Mouse (Mus musculus) lung, embryonic 14.5 days (tissue): ENCODE results near the gene Ndel1. TPM values are rescaled to one million over a fixed set of nuclear protein-coding genes. Genes with fewer than 3 reads are reported as not detected.

Experiments
- ATAC-seq: fragments of 200-750 bp; cut with Nextera tagmentation; 2 replicates; pipeline ENCODE4 v1.8.0; 2017; ENCODE audit warnings: mild to moderate bottlenecking, moderate TSS enrichment, moderate library complexity; ENCODE audit not compliant: insufficient read depth
- DNase-seq: peaks from one replicate; pipeline ENCODE4 v3.0.0-alpha.2; 2015
- H3K27ac ChIP-seq: fragments of 300-500 bp; sonication (generic); 2 replicates; pipeline ENCODE4 v1.5.1; 2014; ENCODE audit warnings: low read depth, mild to moderate bottlenecking, moderate library complexity
- H3K27me3 ChIP-seq: fragments of 300-500 bp; sonication (generic); 2 replicates; pipeline ENCODE4 v1.6.1; 2014; ENCODE audit warnings: low read length, control low read depth; ENCODE audit not compliant: insufficient read depth
- H3K36me3 ChIP-seq: fragments of 300-500 bp; sonication (generic); 2 replicates; pipeline ENCODE4 v1.6.1; 2014; ENCODE audit warnings: control low read depth; ENCODE audit not compliant: insufficient read depth
- H3K4me1 ChIP-seq: fragments of 300-500 bp; sonication (generic); 2 replicates; pipeline ENCODE4 v1.6.1; 2014; ENCODE audit warnings: antibody characterized with exemption, control low read depth; ENCODE audit not compliant: insufficient read depth
- H3K4me2 ChIP-seq: fragments of 300-500 bp; sonication (generic); 2 replicates; pipeline ENCODE4 v1.6.1; 2014; ENCODE audit warnings: mild to moderate bottlenecking
- H3K4me3 ChIP-seq: fragments of 300-500 bp; sonication (generic); 2 replicates; pipeline ENCODE4 v1.5.1; 2014; ENCODE audit warnings: low read depth, low read length
- H3K9ac ChIP-seq: fragments of 300-500 bp; sonication (generic); 2 replicates; pipeline ENCODE4 v1.6.1; 2014
- H3K9me3 ChIP-seq: fragments of 300-500 bp; sonication (generic); 2 replicates; pipeline ENCODE4 v1.6.1; 2016; ENCODE audit warnings: low read depth, low read length, control low read depth
- CTCF ChIP-seq: IDR thresholded peaks from 2 replicates; pipeline ENCODE4 v1.5.1; 2016; ENCODE audit warnings: antibody characterized with exemption, low read depth
- WGBS: fragments of 180-500 bp; shearing (Covaris S2); extraction: QIAGEN DNeasy Blood & Tissue Kit; methylation state at CpG from one replicate; pipeline ENCODE4 v1.1.7; 2014; 5-methylcytosine and 5-hydroxymethylcytosine counted together
- polyA plus RNA-seq: library from polyadenylated mRNA; unstranded; fragments of >200 nt; fragmentation: Nextera tagmentation; extraction: Ambion mirVana; gene quantifications from 2 replicates; pipeline ENCODE4 v1.2.1, GENCODE M21; 2014

The Ndel1 gene
- polyA plus RNA-seq, 1 experiment from 2014 or later = 67.6 TPM

GRCm38 (mm10) chr11:68859943-68860593, 11.6 kb downstream of the Ndel1 start:
- no peak overlapping the region for H3K9ac ChIP-seq
- no peak for TF ChIP-seq CTCF
- H3K4me1 ChIP-seq = 0 out of 2 replicates have a peak, but pooled peaks cover 3% of the 10 kb centered on the region
- H3K27me3 ChIP-seq = no peaks in the 10 kb centered on the region
- H3K27ac ChIP-seq = no peak overlapping the region
- no peak overlapping the region for H3K4me2 ChIP-seq
- no peak for DNase-seq
- H3K36me3 ChIP-seq = no peaks in the 10 kb centered on the region
- no peaks in the 10 kb centered on the region for H3K9me3 ChIP-seq
- no peak overlapping the region for H3K4me3 ChIP-seq
- WGBS = 68% methylated on average over 8 of the region's 8 CpGs
- ATAC-seq = no peak

GRCm38 (mm10) chr11:68857329-68857728, 14.3 kb downstream of the Ndel1 start:
- Histone ChIP-seq H3K4me3 (no peak overlapping the region), H3K27me3 (no peaks in the 10 kb centered on the region), H3K9ac (no peak overlapping the region), H3K4me2 (no peak overlapping the region), H3K36me3 (no peaks in the 10 kb centered on the region), H3K9me3 (no peaks in the 10 kb centered on the region), H3K27ac (no peak overlapping the region), H3K4me1 (peaks cover 4% of the 10 kb centered on the region; the same call in 1 of the 2 replicates)
- ATAC-seq = no peak
- 87% methylated on average over 3 of the region's 3 CpGs for whole genome bisulfite sequencing
- no peak for DNase-seq
- no peak for TF ChIP-seq CTCF

GRCm38 (mm10) chr11:68854621-68855020, 17.0 kb downstream of the Ndel1 start:
- Histone ChIP-seq H3K27ac (no peak overlapping the region), H3K36me3 (no peaks in the 10 kb centered on the region), H3K4me3 (no peak overlapping the region), H3K27me3 (no peaks in the 10 kb centered on the region), H3K9me3 (no peaks in the 10 kb centered on the region), H3K9ac (no peak overlapping the region), H3K4me2 (no peak overlapping the region), H3K4me1 (peaks cover 9% of the 10 kb centered on the region)
- DNase-seq (no peak), ATAC-seq (no peak)
- no peak for TF ChIP-seq CTCF
- WGBS = 82% methylated on average over 3 of the region's 3 CpGs

DNA sequence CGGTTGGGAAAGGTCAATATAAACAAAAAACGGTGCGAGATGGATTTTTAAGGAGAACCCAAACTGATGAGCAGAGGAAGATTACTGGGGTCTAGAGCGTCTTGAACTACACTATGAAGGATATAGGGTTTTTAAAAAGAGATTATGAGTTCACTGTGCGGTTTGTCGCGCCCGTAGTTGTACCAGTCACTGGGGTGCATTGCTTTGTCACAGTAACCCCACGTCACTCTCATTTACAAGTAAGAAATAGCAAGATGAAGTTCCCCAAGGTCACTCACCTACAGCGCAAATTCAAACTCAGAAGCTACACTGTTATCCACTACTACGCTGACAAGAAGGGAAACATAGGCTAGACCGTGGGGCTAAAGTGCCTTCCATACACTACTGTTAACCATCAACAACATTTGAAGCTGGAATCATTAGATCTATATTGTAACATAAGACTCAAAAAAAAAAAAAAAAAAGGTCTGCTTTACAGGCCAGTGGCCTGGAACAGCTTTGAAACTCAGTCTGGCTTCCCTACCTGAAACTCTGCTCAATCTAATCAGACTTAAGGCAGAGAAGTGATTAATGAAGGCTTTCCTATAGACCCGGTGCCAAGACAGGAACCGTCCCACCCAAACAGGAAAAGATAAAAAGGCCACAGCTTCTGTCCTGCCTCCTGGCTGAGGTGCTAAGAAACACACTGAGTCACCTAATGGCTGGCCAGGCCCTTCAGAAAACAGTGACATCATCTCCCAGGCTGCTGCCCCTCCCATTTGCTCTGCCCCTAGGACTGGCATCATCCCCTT, 17.9 kb downstream of the Ndel1 start:
- Histone ChIP-seq H3K27ac (peak overlapping the region; percentile 99), H3K9me3 (no peaks in the 10 kb centered on the region), H3K4me2 (peak overlapping the region; percentile 84), H3K4me3 (peak overlapping the region; percentile 98), H3K9ac (peak overlapping the region; percentile 96), H3K27me3 (no peaks in the 10 kb centered on the region), H3K4me1 (peaks cover 9% of the 10 kb centered on the region), H3K36me3 (no peaks in the 10 kb centered on the region)
- no peak for TF ChIP-seq CTCF
- DNase-seq (peak; percentile 66), ATAC-seq (no peak)
- WGBS = 25% methylated on average over 14 of the region's 14 CpGs

DNA sequence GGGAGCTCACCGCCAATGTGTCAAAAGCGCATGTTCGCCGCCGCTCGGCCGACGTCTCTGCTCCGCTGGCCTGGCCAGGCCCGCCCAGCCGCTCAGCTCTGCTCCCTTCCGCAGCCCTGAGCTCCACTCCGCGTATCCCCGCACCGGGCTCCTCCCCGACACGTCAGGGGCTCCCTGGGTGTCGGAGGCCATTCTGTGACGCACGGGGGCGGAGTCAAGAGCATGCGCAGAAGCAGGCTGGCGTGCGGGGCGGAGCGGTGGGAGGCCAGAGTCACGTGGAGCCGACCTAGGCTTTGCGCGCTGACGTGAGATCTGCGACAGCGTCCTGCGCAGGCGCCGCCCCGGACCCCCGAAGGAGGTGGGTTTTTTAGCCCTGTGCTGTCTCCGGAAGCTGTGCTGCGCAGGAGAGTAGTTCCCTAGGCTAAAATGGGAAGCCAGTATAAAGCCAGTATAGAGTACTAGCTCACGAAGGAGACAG, 18.7 kb downstream of the Ndel1 start:
- no peak for TF ChIP-seq CTCF
- Histone ChIP-seq H3K36me3 (no peaks in the 10 kb centered on the region), H3K9me3 (no peaks in the 10 kb centered on the region), H3K4me3 (peak overlapping the region; percentile 98), H3K27ac (peak overlapping the region; percentile 99), H3K27me3 (no peaks in the 10 kb centered on the region), H3K4me2 (peak overlapping the region; percentile 84), H3K4me1 (peaks cover 9% of the 10 kb centered on the region), H3K9ac (peak overlapping the region; percentile 96)
- peak; percentile 100 for ATAC-seq
- DNase-seq = peak; percentile 100
- WGBS = under 1% methylated on average over 42 of the region's 42 CpGs

DNA sequence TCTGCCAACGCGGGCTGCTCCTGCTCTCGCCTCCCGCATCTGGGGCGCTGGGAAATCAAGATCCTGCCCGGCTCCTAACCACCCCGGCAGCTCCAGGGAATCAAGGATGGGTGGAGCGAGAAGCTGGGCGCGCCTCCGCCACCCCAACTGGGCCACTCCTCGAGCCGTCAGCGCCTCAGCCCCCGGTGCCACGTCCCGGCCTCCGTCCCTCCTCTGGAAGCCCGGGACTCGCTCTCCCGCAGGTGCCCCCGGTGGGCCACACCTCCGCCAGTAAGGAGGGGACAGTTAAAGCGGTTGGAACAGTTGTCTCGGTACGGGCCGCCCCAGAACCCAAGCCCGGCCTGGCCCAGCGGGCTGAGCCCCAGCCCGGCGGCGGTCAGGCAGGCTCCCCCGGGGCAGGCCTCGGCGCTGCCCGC, 19.2 kb downstream of the Ndel1 start:
- no peaks in the 10 kb centered on the region for H3K9me3 ChIP-seq
- H3K27ac ChIP-seq = peak overlapping the region; percentile 99
- no peak for TF ChIP-seq CTCF
- H3K27me3 ChIP-seq = no peaks in the 10 kb centered on the region
- peak overlapping the region; percentile 96 for H3K9ac ChIP-seq
- WGBS = under 1% methylated on average over 36 of the region's 36 CpGs
- ATAC-seq (peak; percentile 75), DNase-seq (peak; percentile 74)
- peak overlapping the region; percentile 98 for H3K4me3 ChIP-seq
- H3K4me1 ChIP-seq = peaks cover 9% of the 10 kb centered on the region
- H3K4me2 ChIP-seq = peak overlapping the region; percentile 84
- H3K36me3 ChIP-seq = no peaks in the 10 kb centered on the region
